Mouse (Mus musculus) forebrain, postnatal 0 days (tissue): ENCODE measurements at regions not wholly inside any gene's neighbourhood (a gene's known extent, or its start where the extent isn't known, plus 50 kb on each side); places are given as distances from the start of the nearest gene placed in this dataset.

Source experiments
- ATAC-seq: fragments of 200-750 bp; cut with Nextera tagmentation; 2 replicates; pipeline ENCODE4 v1.8.0; 2017; ENCODE audit warnings: mild to moderate bottlenecking, moderate library complexity
- DNase-seq: peaks from one replicate; pipeline ENCODE4 v3.0.0-alpha.2; 2015
- H3K27ac ChIP-seq: fragments of 300-500 bp; sonication (generic); 2 replicates; pipeline ENCODE4 v1.5.1; 2014; ENCODE audit warnings: low read depth, mild to moderate bottlenecking, antibody characterized with exemption, low read length, moderate library complexity, mixed read lengths
- H3K27me3 ChIP-seq: fragments of 300-500 bp; sonication (generic); 2 replicates; pipeline ENCODE4 v1.6.1; 2014; ENCODE audit warnings: mild to moderate bottlenecking, low read length, mixed read lengths; ENCODE audit not compliant: insufficient read depth
- H3K36me3 ChIP-seq: fragments of 300-500 bp; sonication (generic); 2 replicates; pipeline ENCODE4 v1.6.1; 2014; ENCODE audit warnings: mild to moderate bottlenecking, moderate library complexity; ENCODE audit not compliant: insufficient read depth
- H3K4me1 ChIP-seq: fragments of 300-500 bp; sonication (generic); 2 replicates; pipeline ENCODE4 v1.6.1; 2014; ENCODE audit warnings: antibody characterized with exemption; ENCODE audit not compliant: insufficient read depth
- H3K4me2 ChIP-seq: fragments of 300-500 bp; sonication (generic); 2 replicates; pipeline ENCODE4 v1.6.1; 2014; ENCODE audit warnings: low read depth, mild to moderate bottlenecking, moderate library complexity
- H3K4me3 ChIP-seq: fragments of 300-500 bp; sonication (generic); 2 replicates; pipeline ENCODE4 v1.5.1; 2014; ENCODE audit warnings: low read depth, low read length, mixed read lengths
- H3K9ac ChIP-seq: fragments of 300-500 bp; sonication (generic); 2 replicates; pipeline ENCODE4 v1.6.1; 2014; ENCODE audit warnings: mild to moderate bottlenecking
- H3K9me3 ChIP-seq: fragments of 300-500 bp; sonication (generic); 2 replicates; pipeline ENCODE4 v1.6.1; 2016; ENCODE audit warnings: low read length
- CTCF ChIP-seq: sonication (generic); IDR thresholded peaks from 2 replicates; pipeline ENCODE4 v1.5.1; 2016; ENCODE audit warnings: antibody characterized with exemption, control low read depth, low read depth
- WGBS: fragments of 180-500 bp; shearing (Covaris S2); extraction: QIAGEN DNeasy Blood & Tissue Kit; methylation state at CpG from one replicate; pipeline ENCODE4 v1.1.7; 2014; 5-methylcytosine and 5-hydroxymethylcytosine counted together

DNA sequence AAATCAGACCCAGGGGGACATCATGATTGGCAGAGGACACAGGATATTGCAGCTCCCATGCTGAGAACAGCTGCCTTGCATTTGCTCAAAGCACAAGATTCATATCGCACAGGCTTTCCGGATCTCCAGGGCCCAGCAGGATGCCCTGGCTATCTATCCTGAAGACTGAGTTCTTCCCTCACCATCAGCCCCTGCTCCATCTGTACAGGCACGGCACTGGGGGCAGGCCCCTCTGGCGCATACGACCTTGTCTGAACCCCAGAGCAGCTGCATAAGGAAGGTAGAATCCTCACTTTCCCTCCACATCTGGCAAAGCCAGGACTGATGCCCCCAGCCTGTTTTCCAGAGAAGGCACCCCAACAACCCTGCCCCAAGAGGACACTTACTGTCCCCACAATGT, 266.8 kb downstream of the Tns1 start:
- Histone ChIP-seq H3K27ac (no peak overlapping the region), H3K4me2 (no peak overlapping the region), H3K9ac (no peak overlapping the region), H3K27me3 (no peaks in the 10 kb centered on the region), H3K4me1 (peaks cover 1% of the 10 kb centered on the region; the same call in 1 of the 2 replicates), H3K4me3 (no peak overlapping the region), H3K36me3 (no peaks in the 10 kb centered on the region), H3K9me3 (no peaks in the 10 kb centered on the region)
- no peak for TF ChIP-seq CTCF
- WGBS = 78% methylated on average over 5 of the region's 5 CpGs
- ATAC-seq = no peak
- no peak for DNase-seq

DNA sequence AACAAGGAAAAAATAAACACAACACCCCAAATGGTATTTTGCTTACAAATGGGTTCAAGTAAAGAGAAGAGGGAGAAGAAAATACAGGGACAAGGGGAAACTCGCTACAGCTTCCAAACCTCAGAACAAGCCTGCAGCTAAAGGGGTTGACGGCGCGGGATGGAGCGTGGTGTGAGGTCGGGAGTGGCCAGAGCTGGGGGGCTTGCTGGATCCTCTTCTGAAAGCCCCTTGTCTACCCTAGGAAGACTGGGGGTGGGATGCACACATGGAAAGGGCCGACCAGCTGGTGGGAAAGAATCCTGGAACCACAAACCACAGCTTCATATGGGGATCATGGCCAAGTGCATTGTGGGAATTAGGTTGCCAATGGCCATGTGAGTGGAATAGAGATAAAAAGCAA, 267.4 kb downstream of the Tns1 start:
- TF ChIP-seq CTCF = no peak
- no peak for DNase-seq
- Histone ChIP-seq H3K27ac (no peak overlapping the region), H3K9me3 (no peaks in the 10 kb centered on the region), H3K27me3 (no peaks in the 10 kb centered on the region), H3K9ac (no peak overlapping the region), H3K4me2 (no peak overlapping the region), H3K4me3 (no peak overlapping the region), H3K36me3 (no peaks in the 10 kb centered on the region), H3K4me1 (no peaks in the 10 kb centered on the region)
- ATAC-seq = no peak
- 92% methylated on average over 7 of the region's 7 CpGs for WGBS

DNA sequence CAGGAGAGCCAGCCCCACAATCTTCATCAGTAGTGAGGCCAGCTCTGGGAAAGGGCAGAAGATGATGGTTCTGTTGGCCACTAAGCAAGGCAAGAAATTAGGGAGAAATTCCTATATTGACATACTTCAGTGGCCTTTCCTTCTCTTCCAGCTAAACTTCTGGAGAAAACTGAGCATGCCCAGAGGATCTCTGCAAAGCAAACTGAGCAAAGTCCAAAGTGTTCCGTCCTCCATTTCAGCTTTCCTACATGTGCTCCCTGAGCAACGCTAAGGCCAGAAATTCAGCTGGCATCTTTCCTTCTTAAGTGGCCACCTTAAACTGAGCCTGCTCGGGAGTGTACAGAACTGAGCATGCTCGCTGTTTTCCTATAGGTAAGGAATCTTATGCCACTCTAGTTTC, 268.9 kb downstream of the Tns1 start:
- no peaks in the 10 kb centered on the region for H3K27me3 ChIP-seq
- H3K4me2 ChIP-seq = no peak overlapping the region
- H3K4me1 ChIP-seq = no peaks in the 10 kb centered on the region
- TF ChIP-seq CTCF = no peak
- ATAC-seq (no peak), DNase-seq (no peak)
- H3K27ac ChIP-seq = no peak overlapping the region
- 91% methylated on average over 4 of the region's 4 CpGs for whole genome bisulfite sequencing
- H3K9me3 ChIP-seq = no peaks in the 10 kb centered on the region
- H3K9ac ChIP-seq = no peak overlapping the region
- no peak overlapping the region for H3K4me3 ChIP-seq
- no peaks in the 10 kb centered on the region for H3K36me3 ChIP-seq

DNA sequence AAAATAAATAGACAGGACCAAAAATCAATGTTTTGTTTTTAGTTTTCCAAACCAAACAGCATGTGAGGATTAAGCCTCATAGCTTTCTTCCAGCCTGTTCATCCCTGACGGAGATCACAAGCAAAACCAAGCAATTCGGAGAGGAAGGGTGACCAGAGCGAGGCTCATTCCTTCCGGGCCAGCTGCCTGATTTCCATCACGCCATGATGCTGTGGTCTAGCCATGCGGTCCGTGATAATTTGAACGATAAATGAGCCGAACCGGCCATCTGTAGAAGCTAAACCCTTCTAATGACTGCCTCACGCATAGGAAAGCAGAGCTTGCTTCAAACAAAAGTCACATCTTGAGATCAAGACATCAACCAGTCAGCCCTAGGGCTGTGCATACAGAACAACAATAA, 270.4 kb downstream of the Tns1 start:
- H3K27ac ChIP-seq = no peak overlapping the region
- H3K27me3 ChIP-seq = no peaks in the 10 kb centered on the region
- H3K4me1 ChIP-seq = no peaks in the 10 kb centered on the region
- DNase-seq (no peak), ATAC-seq (no peak; the same call in 1 of the 2 replicates)
- no peak for TF ChIP-seq CTCF
- H3K9me3 ChIP-seq = no peaks in the 10 kb centered on the region
- no peak overlapping the region for H3K4me2 ChIP-seq
- WGBS = 62% methylated on average over 11 of the region's 11 CpGs
- no peak overlapping the region for H3K4me3 ChIP-seq
- no peak overlapping the region for H3K9ac ChIP-seq
- H3K36me3 ChIP-seq = no peaks in the 10 kb centered on the region

DNA sequence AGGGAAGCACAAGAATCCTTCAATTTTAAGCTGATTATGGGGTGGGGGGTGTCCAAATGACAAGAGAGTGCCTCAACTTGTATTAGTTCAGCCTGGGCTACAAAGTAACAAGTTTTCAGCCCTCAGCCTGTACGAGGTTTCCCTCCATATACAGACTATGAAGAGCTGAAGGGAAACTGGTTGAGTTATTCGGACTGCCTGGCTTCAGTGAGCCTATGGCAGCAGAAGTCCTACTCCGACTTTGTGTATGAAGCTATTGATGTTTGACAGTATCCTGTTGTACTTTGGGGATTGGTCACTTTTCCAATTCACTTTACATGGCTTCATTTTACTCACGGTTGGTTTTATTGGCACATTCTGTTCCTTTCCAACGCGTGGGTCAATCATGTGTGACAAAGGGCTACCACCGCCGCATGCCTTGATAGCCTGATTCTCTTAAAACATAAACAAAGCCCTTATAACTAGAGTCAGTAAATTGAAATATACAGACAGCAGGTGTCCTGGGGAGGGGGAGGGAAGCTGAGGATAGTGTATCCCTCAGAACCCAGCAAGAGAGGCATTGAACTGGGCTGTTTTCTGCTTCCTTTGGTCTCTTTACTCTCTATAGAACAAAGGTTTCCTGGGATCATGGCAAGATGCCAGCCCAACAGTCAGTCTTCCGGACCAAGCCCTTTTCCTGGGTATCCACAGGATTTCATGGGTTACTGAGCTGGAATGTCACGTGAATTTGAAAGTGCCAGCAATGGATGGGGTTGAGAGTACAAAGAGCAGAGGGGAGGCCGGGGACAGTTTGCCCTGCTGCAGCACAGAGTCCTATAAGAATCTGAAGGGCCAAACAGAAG, 273.9 kb downstream of the Tns1 start:
- no peaks in the 10 kb centered on the region for H3K36me3 ChIP-seq
- H3K4me1 ChIP-seq = no peaks in the 10 kb centered on the region
- H3K4me3 ChIP-seq = no peak overlapping the region
- no peaks in the 10 kb centered on the region for H3K9me3 ChIP-seq
- no peak overlapping the region for H3K27ac ChIP-seq
- TF ChIP-seq CTCF = no peak
- peak; percentile 47 for DNase-seq
- peak; percentile 60 for ATAC-seq
- H3K9ac ChIP-seq = no peak overlapping the region
- no peaks in the 10 kb centered on the region for H3K27me3 ChIP-seq
- 20% methylated on average over 11 of the region's 11 CpGs for WGBS
- no peak overlapping the region for H3K4me2 ChIP-seq

DNA sequence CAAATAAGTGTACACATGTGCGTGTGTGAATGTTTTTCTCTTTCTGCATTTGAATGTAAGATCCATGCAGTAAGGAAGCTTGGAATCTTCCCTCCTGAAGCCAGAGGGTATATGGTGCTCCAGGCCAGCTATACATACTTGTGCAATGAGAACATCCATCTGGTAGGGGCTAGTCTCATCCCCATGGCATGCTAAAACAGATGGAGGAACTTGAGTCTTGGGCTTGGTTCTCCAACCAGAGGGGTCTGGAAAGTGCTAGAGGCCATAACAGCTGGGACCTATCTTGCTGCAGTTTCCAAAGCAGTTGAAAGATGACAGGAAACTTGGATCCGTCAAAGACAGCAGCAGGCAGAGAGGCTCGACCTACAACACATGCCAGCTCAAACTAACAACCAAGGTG, 275.9 kb downstream of the Tns1 start:
- Histone ChIP-seq H3K9me3 (no peaks in the 10 kb centered on the region), H3K9ac (no peak overlapping the region), H3K27ac (no peak overlapping the region), H3K4me1 (no peaks in the 10 kb centered on the region), H3K4me2 (no peak overlapping the region), H3K27me3 (no peaks in the 10 kb centered on the region), H3K4me3 (no peak overlapping the region), H3K36me3 (no peaks in the 10 kb centered on the region)
- no peak for ATAC-seq
- 83% methylated on average over 3 of the region's 3 CpGs for WGBS
- DNase-seq = no peak
- TF ChIP-seq CTCF = no peak

DNA sequence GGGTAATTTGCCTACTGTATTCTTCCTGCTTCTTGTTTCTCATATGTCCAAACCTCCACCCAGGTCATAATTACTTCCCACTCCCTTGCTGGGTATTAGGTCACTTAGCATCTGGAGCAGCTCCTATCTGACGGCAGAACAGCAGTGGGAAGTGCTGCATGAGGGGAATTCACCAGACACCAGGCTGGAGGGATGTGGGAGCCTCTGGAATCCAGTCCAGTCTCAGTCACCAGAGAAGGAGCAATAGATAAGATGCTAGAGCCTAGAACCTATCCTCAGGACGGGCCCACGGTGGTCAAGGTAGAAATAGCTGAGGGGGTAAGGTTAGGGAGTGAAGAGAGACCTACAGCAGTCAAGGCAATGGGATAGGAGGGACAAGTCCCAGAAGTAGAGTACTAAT, 277.1 kb downstream of the Tns1 start:
- no peaks in the 10 kb centered on the region for H3K27me3 ChIP-seq
- no peaks in the 10 kb centered on the region for H3K9me3 ChIP-seq
- no peak overlapping the region for H3K27ac ChIP-seq
- H3K4me2 ChIP-seq = no peak overlapping the region
- DNase-seq (no peak), ATAC-seq (no peak)
- no peaks in the 10 kb centered on the region for H3K36me3 ChIP-seq
- H3K9ac ChIP-seq = no peak overlapping the region
- H3K4me1 ChIP-seq = no peaks in the 10 kb centered on the region
- no peak for TF ChIP-seq CTCF
- no peak overlapping the region for H3K4me3 ChIP-seq
- 83% methylated on average over 3 of the region's 3 CpGs for WGBS
